Mouse (Mus musculus) embryonic facial prominence, embryonic 11.5 days (tissue): ENCODE results near the gene Stxbp2. TPM values are rescaled to one million over a fixed set of nuclear protein-coding genes. Genes with fewer than 3 reads are reported as not detected.

Experiments used
- ATAC-seq: fragments of 200-750 bp; cut with Nextera tagmentation; replicated peaks from 2 replicates; pipeline ENCODE4 v1.8.0; 2017; ENCODE audit warnings: low read depth; ENCODE audit not compliant: insufficient number of reproducible peaks, low FRiP score, low TSS enrichment
- DNase-seq: peaks from one replicate; pipeline ENCODE4 v3.0.0-alpha.2; 2015; ENCODE audit warnings: low spot score
- H3K27ac ChIP-seq: fragments of 300-500 bp; sonication (generic); replicated peaks from 2 replicates; pipeline ENCODE4 v1.5.1; 2014; ENCODE audit warnings: mild to moderate bottlenecking, low read depth, low read length, control low read depth
- H3K27me3 ChIP-seq: fragments of 300-500 bp; sonication (generic); 2 replicates; pipeline ENCODE4 v1.6.1; 2014; ENCODE audit warnings: mild to moderate bottlenecking, low read length, moderate library complexity, mixed read lengths; ENCODE audit not compliant: control insufficient read depth, insufficient read depth
- H3K36me3 ChIP-seq: fragments of 300-500 bp; sonication (generic); replicated peaks from 2 replicates; pipeline ENCODE4 v1.6.1; 2014; ENCODE audit warnings: low read depth, mild to moderate bottlenecking, low read length, moderate library complexity, mixed read lengths; ENCODE audit not compliant: control insufficient read depth, insufficient read depth
- H3K4me1 ChIP-seq: fragments of 300-500 bp; sonication (generic); 2 replicates; pipeline ENCODE4 v1.6.1; 2014; ENCODE audit warnings: low read length, mixed read lengths; ENCODE audit not compliant: control insufficient read depth, insufficient read depth
- H3K4me2 ChIP-seq: fragments of 300-500 bp; sonication (generic); 2 replicates; pipeline ENCODE4 v1.6.1; 2014; ENCODE audit warnings: low read depth, mild to moderate bottlenecking, control low read depth, low read length, moderate library complexity
- H3K4me3 ChIP-seq: fragments of 300-500 bp; sonication (generic); 2 replicates; pipeline ENCODE4 v1.5.1; 2014; ENCODE audit warnings: low read depth, low read length, control low read depth
- H3K9ac ChIP-seq: fragments of 300-500 bp; sonication (generic); replicated peaks from 2 replicates; pipeline ENCODE4 v1.6.1; 2014; ENCODE audit warnings: mild to moderate bottlenecking, control low read depth, low read length
- H3K9me3 ChIP-seq: fragments of 300-500 bp; sonication (generic); replicated peaks from 2 replicates; pipeline ENCODE4 v1.6.1; 2016; ENCODE audit warnings: mild to moderate bottlenecking, low read length, inconsistent platforms, mixed read lengths; ENCODE audit not compliant: control insufficient read depth
- WGBS: fragments of 180-500 bp; shearing (Covaris S2); extraction: QIAGEN DNeasy Blood & Tissue Kit; methylation state at CpG from one replicate; pipeline ENCODE4 v1.1.7; 2014; 5-methylcytosine and 5-hydroxymethylcytosine counted together
- polyA plus RNA-seq: library from polyadenylated mRNA; unstranded; fragments of >200 nt; fragmentation: Nextera tagmentation; extraction: Ambion mirVana; gene quantifications from 2 replicates; pipeline ENCODE4 v1.2.1, GENCODE M21; 2014

Stxbp2 gene
- polyA plus RNA-seq, 1 experiment from 2014 or later, result 24.9 TPM

GRCm38 (mm10) chr8:3684530-3684929 lies 53.8 kb downstream of the Stxbp2 start:
- Histone ChIP-seq H3K9ac (no peak overlapping the region), H3K4me3 (no peak overlapping the region), H3K27ac (no peak overlapping the region), H3K4me2 (no peak overlapping the region), H3K36me3 (peaks cover 3% of the 10 kb centered on the region), H3K4me1 (no peaks in the 10 kb centered on the region), H3K27me3 (no peaks in the 10 kb centered on the region), H3K9me3 (no peaks in the 10 kb centered on the region)
- ATAC-seq (no peak), DNase-seq (no peak)

GRCm38 (mm10) chr8:3685422-3685821 lies 54.7 kb downstream of the Stxbp2 start:
- Histone ChIP-seq H3K36me3 (no peaks in the 10 kb centered on the region), H3K9ac (no peak overlapping the region), H3K4me2 (no peak overlapping the region), H3K4me3 (no peak overlapping the region), H3K27ac (no peak overlapping the region), H3K4me1 (no peaks in the 10 kb centered on the region), H3K27me3 (no peaks in the 10 kb centered on the region), H3K9me3 (no peaks in the 10 kb centered on the region)
- DNase-seq, result no peak
- WGBS, result 78% methylated on average over 5 of the region's 5 CpGs
- no peak for ATAC-seq

DNA sequence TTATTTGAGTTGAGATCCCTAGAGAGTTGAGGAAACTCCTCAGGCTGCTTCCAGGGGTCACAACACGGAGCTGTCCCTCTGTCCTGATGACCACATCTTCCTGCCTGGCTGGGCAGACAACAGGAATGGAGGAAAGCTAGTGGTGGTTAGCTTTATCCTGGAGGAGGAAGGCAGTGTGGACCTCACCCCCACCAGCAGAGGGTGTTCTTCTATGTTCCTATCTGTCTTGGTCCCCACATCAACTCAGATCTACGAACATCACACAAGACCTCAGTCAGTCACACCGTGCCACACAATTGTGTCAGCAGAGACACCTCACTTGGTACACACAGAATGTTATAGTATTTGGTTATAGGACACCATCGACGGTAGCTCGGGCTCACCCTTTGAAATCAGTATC lies 56.8 kb downstream of the Stxbp2 start:
- no peaks in the 10 kb centered on the region for H3K27me3 ChIP-seq
- DNase-seq (no peak), ATAC-seq (no peak)
- no peaks in the 10 kb centered on the region for H3K4me1 ChIP-seq
- H3K4me3 ChIP-seq, result no peak overlapping the region
- no peaks in the 10 kb centered on the region for H3K9me3 ChIP-seq
- no peaks in the 10 kb centered on the region for H3K36me3 ChIP-seq
- H3K4me2 ChIP-seq, result no peak overlapping the region
- no peak overlapping the region for H3K9ac ChIP-seq
- H3K27ac ChIP-seq, result no peak overlapping the region
- WGBS, result 76% methylated on average over 6 of the region's 6 CpGs

- Histone ChIP-seq H3K9ac (no peak overlapping the region), H3K27ac (no peak overlapping the region), H3K4me2 (no peak overlapping the region), H3K4me3 (no peak overlapping the region), H3K36me3 (no peaks in the 10 kb centered on the region), H3K27me3 (no peaks in the 10 kb centered on the region), H3K4me1 (no peaks in the 10 kb centered on the region), H3K9me3 (no peaks in the 10 kb centered on the region)
- ATAC-seq (no peak), DNase-seq (no peak)
- 77% methylated on average over 3 of the region's 3 CpGs for WGBS
These were observed 60.0 kb downstream of the Stxbp2 start for GRCm38 (mm10) chr8:3690774-3691173.

Other genes with a start within 250 kb of the Stxbp2 start
- gene Arhgef18, start 237.9 kb upstream of the Stxbp2 start, polyA plus RNA-seq, result 7.2 and 8.8 TPM in 2 replicates
- 2.1 TPM in 2 replicates for gene Pex11g, start 163.3 kb upstream of the Stxbp2 start, polyA plus RNA-seq
- 0.14 TPM in 1 of 2 replicates, not detected in the other for gene Tex45, start 160.1 kb upstream of the Stxbp2 start, polyA plus RNA-seq
- 29.0 and 29.9 TPM in 2 replicates for gene Zfp358, start 137.8 kb upstream of the Stxbp2 start, polyA plus RNA-seq
- gene Mcoln1, start 130.5 kb upstream of the Stxbp2 start, polyA plus RNA-seq, result 43.1 and 43.6 TPM in 2 replicates
- 13.6 and 17.5 TPM in 2 replicates for gene Pnpla6, start 115.6 kb upstream of the Stxbp2 start, polyA plus RNA-seq
- gene C330021F23Rik, start 63.0 kb upstream of the Stxbp2 start, polyA plus RNA-seq, result 2.5 and 5.4 TPM in 2 replicates
- gene Camsap3, start 43.7 kb upstream of the Stxbp2 start, polyA plus RNA-seq, result 5.1 and 8.9 TPM in 2 replicates
- gene Xab2, start 9.6 kb upstream of the Stxbp2 start, polyA plus RNA-seq, result 61.4 and 61.6 TPM in 2 replicates
- 73.5 and 84.1 TPM in 2 replicates for gene Pet100, start 9.4 kb upstream of the Stxbp2 start, polyA plus RNA-seq
- 1.5 and 2.2 TPM in 2 replicates for gene Pcp2, start 5.4 kb upstream of the Stxbp2 start, polyA plus RNA-seq
- 0.42 TPM in 1 of 2 replicates, not detected in the other for gene Retn, start 24.8 kb downstream of the Stxbp2 start, polyA plus RNA-seq
- 0.28 TPM in 1 of 2 replicates, not detected in the other for gene Mcemp1, start 34.8 kb downstream of the Stxbp2 start, polyA plus RNA-seq
- 7.8 and 10.8 TPM in 2 replicates for gene Fcor, start 41.4 kb downstream of the Stxbp2 start, polyA plus RNA-seq
- gene Trappc5, start 45.3 kb downstream of the Stxbp2 start, polyA plus RNA-seq, result 36.8 and 38.6 TPM in 2 replicates
- 0.25 and 0.36 TPM in 2 replicates for gene Fcer2a, start 63.2 kb downstream of the Stxbp2 start, polyA plus RNA-seq
- gene Clec4g, start 89.7 kb downstream of the Stxbp2 start, polyA plus RNA-seq, result 0.28 TPM in 2 replicates
- not detected in 2 replicates for gene Cd209a, start 118.0 kb downstream of the Stxbp2 start, polyA plus RNA-seq
- not detected in 2 replicates for gene Cd209e, start 223.4 kb downstream of the Stxbp2 start, polyA plus RNA-seq
- not detected in 2 replicates for gene Cd209d, start 247.6 kb downstream of the Stxbp2 start, polyA plus RNA-seq